Mouse (Mus musculus): ENCODE data around the gene Fgd5. TPM values are rescaled to one million over a fixed set of nuclear protein-coding genes. Genes with fewer than 3 reads are reported as not detected.

Gene Fgd5
- polyA plus RNA-seq, 1 experiment from 2014 or later = 7.2 TPM

DNA sequence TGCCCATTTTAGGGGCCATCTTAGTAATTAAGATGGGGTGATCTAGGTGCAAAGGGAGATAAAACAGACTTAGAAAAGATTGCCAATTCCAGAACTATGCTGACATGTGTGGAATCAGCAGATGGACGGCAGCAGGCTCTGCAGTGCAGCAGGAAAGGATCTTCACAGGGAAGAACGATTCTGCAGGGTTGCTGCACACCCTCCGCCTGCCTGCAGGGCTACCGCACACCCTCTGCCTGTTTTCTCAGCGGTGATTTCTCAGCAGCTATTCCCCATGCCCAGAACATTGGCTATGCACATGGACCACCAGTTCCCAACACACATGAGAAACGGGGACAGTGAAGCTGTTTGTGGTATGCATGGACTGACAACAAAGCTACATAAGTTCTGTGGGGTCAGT, 12.7 kb upstream of the Fgd5 start:
- Histone ChIP-seq H3K9me3 (ENCODE audit: control insufficient read depth, low read length) (no peaks in the 10 kb centered on the region), H3K36me3 (ENCODE audit: control insufficient read depth, insufficient read depth, low read length) (no peaks in the 10 kb centered on the region), H3K4me2 (ENCODE audit: low read length) (no peak overlapping the region), H3K4me3 (replicated peaks; ENCODE audit: low read depth, low read length) (no peak overlapping the region), H3K4me1 (ENCODE audit: control insufficient read depth, insufficient read depth, low read length) (no peaks in the 10 kb centered on the region), H3K27ac (replicated peaks; ENCODE audit: low read depth, low read length) (no peak overlapping the region), H3K9ac (replicated peaks; ENCODE audit: low read length) (no peak overlapping the region), H3K27me3 (ENCODE audit: control insufficient read depth, insufficient read depth, low read length) (no peaks in the 10 kb centered on the region)
- 67% methylated on average over 6 of the region's 6 CpGs for WGBS
- ATAC-seq (ENCODE audit: low FRiP score, low TSS enrichment) (no peak), DNase-seq (no peak)

DNA sequence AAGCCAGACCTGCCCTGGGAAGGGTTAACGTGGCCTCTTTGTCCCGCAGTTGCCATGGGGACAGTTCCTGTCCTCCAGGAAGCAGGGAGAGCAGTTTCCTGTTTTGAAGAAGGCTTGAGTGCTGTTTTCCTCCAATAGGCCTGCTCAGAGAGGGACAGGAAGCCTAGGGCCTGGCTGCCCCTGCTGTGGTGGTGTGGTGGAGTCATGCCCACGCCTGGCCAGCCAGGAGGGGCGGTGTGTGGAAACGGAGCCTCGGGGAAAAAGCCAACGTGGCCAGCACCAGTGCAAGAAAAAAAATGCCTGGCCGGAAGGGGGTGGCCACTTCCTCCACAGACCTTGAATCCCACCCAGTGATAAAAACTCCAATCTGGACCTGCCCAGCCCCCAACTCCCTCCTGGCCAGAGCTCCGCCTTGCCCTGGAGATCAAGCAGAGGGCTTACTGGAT, 6.5 kb upstream of the Fgd5 start:
- Histone ChIP-seq H3K4me1 (ENCODE audit: control insufficient read depth, insufficient read depth, low read length) (no peaks in the 10 kb centered on the region; the same call in 1 of the 2 replicates), H3K9ac (replicated peaks; ENCODE audit: low read length) (no peak overlapping the region), H3K27ac (replicated peaks; ENCODE audit: low read depth, low read length) (0 out of 2 replicates have a peak overlapping the region, but pooled peaks have one; percentile 32), H3K4me3 (replicated peaks; ENCODE audit: low read depth, low read length) (no peak overlapping the region), H3K36me3 (ENCODE audit: control insufficient read depth, insufficient read depth, low read length) (no peaks in the 10 kb centered on the region), H3K27me3 (ENCODE audit: control insufficient read depth, insufficient read depth, low read length) (no peaks in the 10 kb centered on the region), H3K4me2 (ENCODE audit: low read length) (no peak overlapping the region), H3K9me3 (ENCODE audit: control insufficient read depth, low read length) (no peaks in the 10 kb centered on the region)
- WGBS = 69% methylated on average over 9 of the region's 9 CpGs
- ATAC-seq (ENCODE audit: low FRiP score, low TSS enrichment) = no peak
- DNase-seq = peak; percentile 53

- no peak overlapping the region for H3K4me3 ChIP-seq (replicated peaks; ENCODE audit: low read depth, low read length)
- H3K9ac ChIP-seq (replicated peaks; ENCODE audit: low read length) = no peak overlapping the region
- no peak for DNase-seq
- H3K36me3 ChIP-seq (ENCODE audit: control insufficient read depth, insufficient read depth, low read length) = no peaks in the 10 kb centered on the region
- H3K4me2 ChIP-seq (ENCODE audit: low read length) = no peak overlapping the region
- no peak for ATAC-seq (ENCODE audit: low FRiP score, low TSS enrichment)
- WGBS = 82% methylated on average over 6 of the region's 6 CpGs
- H3K4me1 ChIP-seq (ENCODE audit: control insufficient read depth, insufficient read depth, low read length) = peaks cover 4% of the 10 kb centered on the region; the same call in 1 of the 2 replicates
- H3K27me3 ChIP-seq (ENCODE audit: control insufficient read depth, insufficient read depth, low read length) = no peaks in the 10 kb centered on the region
- H3K27ac ChIP-seq (replicated peaks; ENCODE audit: low read depth, low read length) = no peak overlapping the region
- no peaks in the 10 kb centered on the region for H3K9me3 ChIP-seq (ENCODE audit: control insufficient read depth, low read length)
These were observed 4.7 kb upstream of the Fgd5 start for GRCm38 (mm10) chr6:91973972-91974371.

- Histone ChIP-seq H3K27me3 (ENCODE audit: control insufficient read depth, insufficient read depth, low read length) (no peaks in the 10 kb centered on the region), H3K4me1 (ENCODE audit: control insufficient read depth, insufficient read depth, low read length) (0 out of 2 replicates have a peak, but pooled peaks cover 4% of the 10 kb centered on the region), H3K9ac (replicated peaks; ENCODE audit: low read length) (peak overlapping the region; percentile 73), H3K27ac (replicated peaks; ENCODE audit: low read depth, low read length) (peak overlapping the region; percentile 32; the same call in 1 of the 2 replicates), H3K4me2 (ENCODE audit: low read length) (peak overlapping the region; percentile 95), H3K9me3 (ENCODE audit: control insufficient read depth, low read length) (no peaks in the 10 kb centered on the region), H3K36me3 (ENCODE audit: control insufficient read depth, insufficient read depth, low read length) (no peaks in the 10 kb centered on the region), H3K4me3 (replicated peaks; ENCODE audit: low read depth, low read length) (peak overlapping the region; percentile 56)
- 14% methylated on average over 23 of the region's 23 CpGs for WGBS
- ATAC-seq (ENCODE audit: low FRiP score, low TSS enrichment) (no peak), DNase-seq (peak; percentile 30)
These were observed 771 bp downstream of the Fgd5 start for GRCm38 (mm10) chr6:91979301-91979996.

GRCm38 (mm10) chr6:91980011-91980410, 1.3 kb downstream of the Fgd5 start:
- Histone ChIP-seq H3K27ac (replicated peaks; ENCODE audit: low read depth, low read length) (no peak overlapping the region), H3K36me3 (ENCODE audit: control insufficient read depth, insufficient read depth, low read length) (no peaks in the 10 kb centered on the region), H3K27me3 (ENCODE audit: control insufficient read depth, insufficient read depth, low read length) (no peaks in the 10 kb centered on the region), H3K4me3 (replicated peaks; ENCODE audit: low read depth, low read length) (no peak overlapping the region), H3K9me3 (ENCODE audit: control insufficient read depth, low read length) (no peaks in the 10 kb centered on the region), H3K9ac (replicated peaks; ENCODE audit: low read length) (no peak overlapping the region), H3K4me2 (ENCODE audit: low read length) (peak overlapping the region; percentile 95; the same call in 1 of the 2 replicates), H3K4me1 (ENCODE audit: control insufficient read depth, insufficient read depth, low read length) (0 out of 2 replicates have a peak, but pooled peaks cover 4% of the 10 kb centered on the region)
- ATAC-seq (ENCODE audit: low FRiP score, low TSS enrichment) (no peak), DNase-seq (no peak)
- WGBS = 78% methylated on average over 3 of the region's 3 CpGs

GRCm38 (mm10) chr6:91990101-91990500, 11.4 kb downstream of the Fgd5 start:
- no peak for DNase-seq
- Histone ChIP-seq H3K4me2 (ENCODE audit: low read length) (no peak overlapping the region), H3K27me3 (ENCODE audit: control insufficient read depth, insufficient read depth, low read length) (no peaks in the 10 kb centered on the region), H3K9me3 (ENCODE audit: control insufficient read depth, low read length) (no peaks in the 10 kb centered on the region), H3K27ac (replicated peaks; ENCODE audit: low read depth, low read length) (no peak overlapping the region), H3K4me3 (replicated peaks; ENCODE audit: low read depth, low read length) (no peak overlapping the region), H3K4me1 (ENCODE audit: control insufficient read depth, insufficient read depth, low read length) (no peaks in the 10 kb centered on the region), H3K36me3 (ENCODE audit: control insufficient read depth, insufficient read depth, low read length) (no peaks in the 10 kb centered on the region), H3K9ac (replicated peaks; ENCODE audit: low read length) (no peak overlapping the region)
- no peak for ATAC-seq (ENCODE audit: low FRiP score, low TSS enrichment)
- WGBS = 93% methylated on average over 8 of the region's 8 CpGs

DNA sequence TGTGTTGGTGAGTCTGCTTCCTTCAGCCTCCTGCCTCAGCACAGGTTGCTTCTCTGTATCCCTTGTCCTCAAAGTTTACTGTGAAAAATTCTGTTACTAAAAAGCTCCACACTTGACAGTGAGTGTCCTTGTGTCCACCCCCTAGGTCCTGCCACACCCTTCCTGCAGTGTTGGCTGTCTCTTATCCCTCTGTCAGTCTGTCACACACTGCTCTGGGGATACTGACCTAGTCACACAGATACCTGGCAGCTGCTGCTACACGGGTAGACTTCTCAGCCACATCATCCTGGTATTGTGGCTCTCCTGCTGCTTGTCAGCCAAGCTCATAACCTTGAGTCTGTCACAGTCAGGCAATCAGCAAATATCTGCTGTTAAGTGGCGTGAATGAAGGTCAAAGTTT, 14.1 kb downstream of the Fgd5 start:
- 90% methylated on average over 2 of the region's 2 CpGs for WGBS
- Histone ChIP-seq H3K4me3 (replicated peaks; ENCODE audit: low read depth, low read length) (no peak overlapping the region), H3K9ac (replicated peaks; ENCODE audit: low read length) (no peak overlapping the region), H3K4me1 (ENCODE audit: control insufficient read depth, insufficient read depth, low read length) (no peaks in the 10 kb centered on the region), H3K27ac (replicated peaks; ENCODE audit: low read depth, low read length) (no peak overlapping the region), H3K27me3 (ENCODE audit: control insufficient read depth, insufficient read depth, low read length) (no peaks in the 10 kb centered on the region), H3K4me2 (ENCODE audit: low read length) (no peak overlapping the region), H3K9me3 (ENCODE audit: control insufficient read depth, low read length) (no peaks in the 10 kb centered on the region), H3K36me3 (ENCODE audit: control insufficient read depth, insufficient read depth, low read length) (no peaks in the 10 kb centered on the region)
- no peak for ATAC-seq (ENCODE audit: low FRiP score, low TSS enrichment)
- no peak for DNase-seq

- no peak for DNase-seq
- H3K36me3 ChIP-seq (ENCODE audit: control insufficient read depth, insufficient read depth, low read length) = no peaks in the 10 kb centered on the region
- H3K9ac ChIP-seq (replicated peaks; ENCODE audit: low read length) = no peak overlapping the region
- no peak overlapping the region for H3K27ac ChIP-seq (replicated peaks; ENCODE audit: low read depth, low read length)
- WGBS = 65% methylated on average over 8 of the region's 8 CpGs
- no peaks in the 10 kb centered on the region for H3K9me3 ChIP-seq (ENCODE audit: control insufficient read depth, low read length)
- no peak overlapping the region for H3K4me2 ChIP-seq (ENCODE audit: low read length)
- no peaks in the 10 kb centered on the region for H3K27me3 ChIP-seq (ENCODE audit: control insufficient read depth, insufficient read depth, low read length)
- no peak for ATAC-seq (ENCODE audit: low FRiP score, low TSS enrichment)
- H3K4me3 ChIP-seq (replicated peaks; ENCODE audit: low read depth, low read length) = no peak overlapping the region
- no peaks in the 10 kb centered on the region for H3K4me1 ChIP-seq (ENCODE audit: control insufficient read depth, insufficient read depth, low read length)
These were observed 15.3 kb downstream of the Fgd5 start for GRCm38 (mm10) chr6:91993795-91994505.
